Mouse (Mus musculus): ENCODE data around the gene Xaf1.

Xaf1 gene

GRCm38 (mm10) chr11:72362347-72362741 is 60.9 kb downstream of the Xaf1 start, which contains the start of gene Tekt1:
Tekt1 (minus strand) TSS chr11:72362442.
- DNase-seq = no peak
